Mouse (Mus musculus): ENCODE measurements around the gene Cd40.

Gene Cd40

GRCm38 (mm10) chr2:165059961-165060360 lies 4.5 kb downstream of the Cd40 start:
- no peak for DNase-seq

DNA sequence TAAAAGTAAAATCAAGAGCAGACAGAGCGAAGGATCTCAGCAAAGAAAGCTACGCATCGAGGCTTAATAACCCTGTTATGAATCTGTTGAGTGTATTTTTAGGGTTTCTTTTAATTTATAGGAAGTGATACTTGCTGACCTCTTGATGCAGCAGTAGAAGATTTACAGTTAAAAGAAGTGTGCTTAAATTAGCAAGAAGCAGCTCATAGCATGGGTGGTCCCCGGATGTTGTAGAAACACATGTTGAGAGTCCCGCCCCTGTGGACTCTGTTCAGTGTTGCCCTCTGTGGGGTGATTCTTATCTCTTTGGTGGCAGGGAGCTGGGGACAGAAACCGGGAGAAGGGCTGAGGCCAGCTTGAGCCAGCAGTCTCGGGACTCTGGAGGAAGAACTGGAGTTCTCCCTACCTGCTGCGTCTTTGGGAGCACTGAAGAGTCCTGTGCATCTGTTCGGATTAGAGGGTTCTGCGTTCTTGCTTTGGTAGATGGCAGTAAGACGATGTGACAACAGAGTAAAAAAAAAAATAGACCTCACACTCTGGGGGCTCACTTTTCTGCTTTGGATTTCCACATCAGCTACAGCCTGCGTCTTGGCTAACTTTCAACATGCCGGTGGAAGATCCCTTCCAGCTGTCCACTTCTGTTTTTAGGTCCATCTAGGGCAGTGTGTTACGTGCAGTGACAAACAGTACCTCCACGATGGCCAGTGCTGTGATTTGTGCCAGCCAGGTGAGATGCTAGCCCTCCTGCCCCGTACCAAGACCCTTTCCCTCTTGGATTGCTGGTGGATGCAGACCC lies 6.4 kb downstream of the Cd40 start:
- no peak for DNase-seq

DNA sequence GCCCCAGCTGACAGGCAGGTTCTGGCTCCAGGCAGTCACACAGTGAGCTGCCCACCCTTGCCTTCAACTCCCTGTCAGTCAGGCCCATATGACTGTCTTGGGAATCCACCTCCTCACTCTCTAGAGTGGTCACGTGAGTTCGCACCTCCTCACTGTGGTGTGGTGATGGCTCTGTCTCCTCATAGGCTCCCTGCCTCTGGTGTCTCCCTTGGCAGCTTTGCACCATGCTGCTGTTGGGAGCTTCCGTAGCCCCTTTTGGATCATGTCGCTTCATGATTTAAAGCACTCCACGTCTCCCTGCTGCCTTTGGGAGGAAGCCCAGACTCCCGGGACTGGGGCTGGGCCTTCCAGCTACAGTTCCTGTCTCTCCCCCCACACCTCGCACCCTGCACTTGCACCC lies 9.1 kb downstream of the Cd40 start:
- DNase-seq = no peak

DNA sequence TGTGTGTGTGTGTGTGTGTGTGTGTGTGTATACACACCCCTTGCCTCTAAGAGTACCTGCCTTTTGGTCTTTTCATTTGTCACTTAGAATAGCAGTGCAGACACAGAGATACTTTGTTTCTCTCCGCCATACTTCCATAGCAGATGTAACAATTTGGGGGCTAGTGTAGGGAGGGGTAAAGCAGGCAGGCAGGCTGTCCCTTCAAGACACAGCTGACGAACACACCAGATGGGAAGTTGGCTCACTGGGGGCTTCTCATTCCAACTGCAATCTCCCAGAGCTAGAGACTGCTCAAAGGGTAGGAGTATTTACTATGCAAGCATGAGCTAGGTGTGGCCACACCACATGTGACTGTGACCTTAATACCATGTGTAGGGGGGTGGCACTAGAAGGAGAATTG lies 13.4 kb downstream of the Cd40 start:
- DNase-seq = no peak

- peak; percentile 90 for DNase-seq
These were observed 14.8 kb downstream of the Cd40 start for GRCm38 (mm10) chr2:165070096-165070816.

- DNase-seq = no peak
These were observed 18.0 kb downstream of the Cd40 start for GRCm38 (mm10) chr2:165073381-165073781.

DNA sequence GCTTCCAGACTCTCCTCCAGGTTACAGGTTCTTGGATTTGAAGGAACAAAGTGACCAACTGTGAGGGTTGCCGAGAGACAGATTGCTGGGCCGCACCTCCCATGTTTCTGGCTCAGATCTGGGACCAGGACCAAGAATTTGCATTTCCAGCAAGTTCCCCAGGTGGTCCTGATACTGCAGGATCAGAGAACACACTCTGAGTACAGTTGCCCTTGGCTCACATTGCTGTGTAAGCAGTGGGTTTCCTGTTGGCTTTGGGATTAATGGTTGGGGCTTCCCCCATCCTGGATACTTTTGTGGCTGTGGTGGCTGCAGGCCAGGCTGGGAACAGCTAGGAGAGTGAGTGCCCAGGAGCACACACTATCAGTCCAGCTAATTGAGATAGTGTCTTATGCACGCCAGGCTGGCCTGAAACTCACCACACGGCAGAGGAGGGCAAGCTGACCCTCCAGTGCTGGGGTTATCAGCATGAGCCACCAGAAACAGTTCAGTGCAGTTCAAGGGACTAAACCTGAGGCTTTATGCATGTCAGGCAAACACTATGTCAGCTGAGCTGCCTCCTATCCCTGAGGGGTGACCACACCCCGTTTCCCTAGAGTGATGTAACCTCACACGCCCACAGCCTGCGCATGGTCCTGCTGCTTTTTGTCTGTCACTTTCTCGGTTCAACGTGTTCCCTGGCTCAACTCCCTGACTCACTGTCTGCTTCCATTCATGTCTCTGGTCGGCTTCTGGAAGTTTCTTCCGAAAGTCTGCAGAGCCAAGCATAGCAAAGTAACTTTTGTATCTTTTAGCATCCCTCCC lies 18.9 kb downstream of the Cd40 start:
- no peak for DNase-seq

DNA sequence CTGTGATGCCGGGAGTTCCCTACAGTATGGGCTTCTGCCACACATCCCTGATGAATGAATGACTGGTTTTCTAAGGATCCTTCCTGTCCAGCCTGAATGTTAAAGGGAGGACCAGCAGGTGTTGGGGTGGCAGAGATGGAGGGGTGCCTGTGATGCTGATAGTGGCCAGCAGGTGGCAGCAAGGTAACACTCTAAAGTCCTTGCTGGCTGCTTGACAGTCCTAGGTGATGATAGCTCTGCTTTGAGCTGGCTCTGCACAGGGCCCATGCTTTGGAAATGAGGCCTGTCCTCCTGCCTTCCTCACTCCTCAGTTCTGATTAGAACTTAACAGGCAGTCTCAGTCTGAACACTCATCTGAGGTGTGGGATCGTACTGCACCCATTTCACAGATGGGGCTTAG lies 19.5 kb downstream of the Cd40 start:
- peak; percentile 83 for DNase-seq

DNA sequence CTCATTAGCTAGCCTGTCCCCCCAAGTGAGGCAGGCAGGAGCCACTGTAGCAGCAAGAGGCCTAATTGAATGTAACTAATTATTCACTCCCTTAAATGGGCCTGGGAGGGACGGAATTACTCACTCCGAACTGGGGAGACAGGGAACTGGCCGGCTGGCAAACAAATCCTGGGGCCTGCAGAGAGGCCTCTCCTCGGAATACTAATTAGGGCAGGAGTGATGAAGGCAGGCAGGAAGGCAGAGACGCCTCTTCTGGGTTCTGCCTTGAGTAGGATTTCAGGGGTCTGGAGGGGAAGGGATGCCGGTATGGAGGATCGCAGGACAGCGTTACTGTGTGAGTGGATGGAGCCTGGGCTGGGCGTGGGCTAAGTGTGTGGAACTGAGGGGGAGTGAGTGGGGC lies 21.6 kb downstream of the Cd40 start:
- DNase-seq = peak; percentile 76

DNA sequence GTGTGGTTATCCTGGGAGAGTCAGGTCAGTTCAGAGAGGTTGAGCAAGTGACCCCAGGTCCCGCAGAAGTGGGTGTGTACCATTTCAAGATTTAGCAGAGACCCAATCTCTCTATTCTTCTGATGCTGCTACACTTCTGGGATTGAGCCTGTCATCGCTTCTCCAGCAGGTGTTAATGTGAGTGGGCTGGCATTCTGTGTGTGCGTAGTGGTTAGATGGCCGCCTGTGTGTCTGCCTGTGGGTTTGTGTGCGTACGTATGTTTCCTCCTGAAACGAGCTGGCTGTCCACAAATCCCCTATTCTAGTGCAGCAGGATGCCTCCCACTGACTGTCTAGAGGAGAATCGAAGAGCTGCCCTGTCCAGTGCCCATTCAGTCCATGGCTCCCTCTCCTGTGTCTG lies 22.6 kb downstream of the Cd40 start:
- DNase-seq = no peak

GRCm38 (mm10) chr2:165078605-165079004 lies 23.2 kb downstream of the Cd40 start:
- DNase-seq = no peak

DNA sequence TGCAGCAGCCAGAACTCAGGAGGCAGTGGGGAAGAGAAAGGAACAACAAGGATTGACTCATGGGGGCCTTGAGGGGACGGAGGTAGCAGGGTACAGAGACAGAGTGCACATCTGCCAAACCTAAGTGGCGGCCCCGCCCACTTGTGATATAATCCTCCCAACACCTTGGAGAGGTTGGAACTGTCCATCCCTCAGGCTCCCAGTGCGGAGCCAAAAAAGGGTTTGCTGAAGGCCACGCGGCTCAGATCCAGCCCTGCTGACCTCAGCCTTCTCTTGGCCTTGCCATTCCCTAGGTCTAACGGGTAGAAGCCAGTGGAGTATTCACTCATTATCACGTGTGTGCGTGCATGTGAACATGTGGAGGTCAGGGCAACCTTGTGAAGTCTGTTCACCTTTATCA lies 25.2 kb downstream of the Cd40 start:
- DNase-seq = no peak

DNA sequence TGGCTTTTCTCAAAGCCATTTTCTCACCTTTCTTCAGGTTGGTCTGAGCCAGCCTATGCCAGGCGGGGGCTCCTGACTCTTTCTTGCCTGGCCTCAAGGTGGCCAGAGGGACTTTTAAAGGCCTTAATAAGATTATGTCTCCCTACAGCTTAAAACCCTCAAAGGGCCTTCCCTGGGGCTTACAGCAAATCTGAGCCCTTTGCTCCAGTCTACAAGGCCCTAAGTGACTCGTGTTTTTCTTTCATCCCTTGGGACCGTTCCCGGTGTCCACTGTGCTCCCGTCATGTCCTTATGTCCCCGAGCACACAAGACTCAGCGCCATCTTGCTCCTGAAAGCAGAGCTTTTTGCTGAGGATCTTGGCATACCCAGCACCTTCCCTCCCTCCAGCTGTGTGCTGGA lies 25.8 kb downstream of the Cd40 start:
- DNase-seq = peak; percentile 64

DNA sequence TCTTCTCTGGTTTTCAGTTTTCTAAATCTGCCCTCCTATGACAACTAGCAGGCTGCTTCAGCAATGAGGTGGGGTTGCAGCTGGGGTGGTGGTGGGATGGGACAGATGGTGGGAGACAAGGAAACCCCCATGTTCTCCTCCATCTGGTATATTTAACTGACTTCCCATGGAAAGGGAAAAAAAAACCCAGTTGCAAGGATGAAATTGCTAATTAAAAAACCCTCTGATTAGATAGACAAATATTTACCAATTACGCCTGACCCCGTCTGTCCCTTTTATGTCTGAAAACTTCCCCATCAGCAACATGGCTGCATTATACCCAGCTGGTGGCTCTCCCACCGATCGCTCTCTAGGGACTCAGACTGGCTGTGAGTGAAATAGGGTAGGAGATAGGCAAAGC lies 31.2 kb downstream of the Cd40 start:
- peak; percentile 56 for DNase-seq

DNA sequence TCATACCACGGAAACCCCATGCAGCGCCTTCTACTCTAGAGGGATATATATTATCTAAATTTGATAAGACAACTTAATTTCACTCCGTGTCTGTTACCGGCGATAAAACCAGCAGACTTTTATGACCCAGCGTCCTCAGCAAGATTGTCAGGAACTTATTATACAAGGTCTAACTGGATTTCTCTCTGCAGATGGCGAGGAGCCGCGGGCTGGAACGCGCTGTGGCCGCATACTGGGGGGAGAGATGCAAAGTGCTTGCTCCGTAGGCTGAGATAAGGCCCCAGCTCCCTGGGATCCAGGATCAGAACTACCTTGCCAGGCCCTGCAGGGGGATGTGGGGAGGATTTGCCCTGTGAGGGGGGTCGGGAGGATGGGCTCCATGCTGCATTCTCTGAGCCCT lies 34.0 kb downstream of the Cd40 start:
- no peak for DNase-seq

DNA sequence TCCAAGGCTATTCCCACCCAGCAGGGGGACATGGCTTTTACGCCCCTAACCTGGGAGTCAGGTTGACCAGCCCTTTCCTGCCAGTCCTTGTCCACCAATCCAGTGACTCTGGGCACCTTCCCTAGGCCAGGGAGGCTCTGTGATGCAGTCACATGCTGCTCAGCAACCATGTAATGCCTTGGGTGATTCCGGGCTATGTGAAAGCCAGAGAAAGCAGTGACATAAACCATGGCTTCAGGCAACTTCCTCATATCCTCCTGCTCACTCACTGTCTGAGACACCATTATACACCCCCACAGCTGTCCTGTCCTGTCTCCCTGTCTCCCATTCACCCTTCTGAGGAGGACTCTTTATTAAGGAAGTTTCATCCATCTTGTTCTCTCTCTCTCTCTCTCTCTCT lies 35.2 kb downstream of the Cd40 start, which contains the start of gene 1700025C18Rik:
TSS of gene 1700025C18Rik (minus strand) at position 101 of the 400 bp plus-strand sequence.
- no peak for DNase-seq

DNA sequence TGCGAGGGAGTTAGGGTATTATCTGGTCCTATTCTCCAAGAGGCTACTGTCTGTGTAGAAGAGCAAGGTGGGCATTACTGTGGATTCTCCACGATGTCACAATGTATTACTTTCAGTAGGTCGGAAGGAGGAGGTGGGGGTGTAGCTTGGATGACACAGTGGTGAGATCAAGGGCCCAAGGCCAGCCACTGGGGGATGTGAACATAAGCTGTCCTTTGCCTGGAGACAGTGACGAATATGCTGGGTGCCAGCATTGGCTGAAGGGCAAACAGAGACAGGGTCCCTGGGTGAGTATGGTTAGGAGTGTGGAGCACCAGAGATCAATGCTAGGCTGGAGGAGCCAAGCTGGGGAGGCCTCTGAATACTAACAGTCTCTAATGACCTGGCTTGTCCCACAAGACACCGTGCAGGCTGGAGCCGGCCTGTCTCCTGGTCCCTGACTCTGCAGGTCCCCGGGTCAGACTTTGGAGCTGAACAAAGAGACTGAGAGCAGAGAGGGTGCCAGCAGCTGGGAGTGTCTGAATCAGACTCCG lies 36.1 kb downstream of the Cd40 start:
- DNase-seq = peak; percentile 57

DNA sequence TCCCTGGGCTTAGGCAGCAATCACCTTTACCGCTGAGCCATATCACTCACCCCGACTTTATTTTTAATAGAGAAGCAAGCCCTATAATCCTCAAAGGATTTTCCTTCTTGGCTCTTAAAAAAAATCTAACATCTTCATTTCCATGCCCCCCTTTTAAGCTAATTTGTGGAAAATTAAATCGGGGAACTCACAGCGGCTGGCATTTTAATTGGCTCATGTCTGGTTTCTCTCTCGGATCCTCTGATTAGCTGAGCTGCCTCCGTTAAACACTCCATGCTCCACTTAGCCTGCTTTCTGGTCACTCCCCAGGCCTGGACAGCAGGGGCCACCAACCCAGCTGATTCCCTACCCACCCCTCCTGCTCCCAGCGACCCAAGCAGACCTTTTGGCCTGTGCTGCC lies 37.0 kb downstream of the Cd40 start:
- peak; percentile 81 for DNase-seq

DNA sequence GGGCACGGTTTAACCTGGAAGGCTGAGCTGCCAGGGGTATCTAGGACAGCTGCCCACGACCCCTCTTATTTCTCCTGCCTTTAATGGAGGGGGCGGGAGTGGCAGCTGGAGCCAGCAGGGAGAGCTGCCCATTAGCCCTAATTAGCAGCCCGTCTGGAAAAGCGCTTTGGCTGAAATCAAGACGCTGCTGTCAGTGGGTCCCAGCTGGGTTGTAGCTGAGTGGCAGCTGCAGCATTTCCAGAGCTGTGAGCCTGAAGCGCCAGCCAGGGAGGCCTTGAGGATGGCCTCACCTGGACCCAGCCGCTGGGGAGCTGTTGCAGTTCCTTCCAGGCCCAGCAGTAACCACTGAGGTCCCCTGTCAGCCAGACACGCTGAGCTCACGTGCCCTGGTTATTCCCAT lies 40.9 kb downstream of the Cd40 start:
- peak; percentile 92 for DNase-seq

GRCm38 (mm10) chr2:165098861-165099260 lies 43.4 kb downstream of the Cd40 start:
- DNase-seq = no peak

DNA sequence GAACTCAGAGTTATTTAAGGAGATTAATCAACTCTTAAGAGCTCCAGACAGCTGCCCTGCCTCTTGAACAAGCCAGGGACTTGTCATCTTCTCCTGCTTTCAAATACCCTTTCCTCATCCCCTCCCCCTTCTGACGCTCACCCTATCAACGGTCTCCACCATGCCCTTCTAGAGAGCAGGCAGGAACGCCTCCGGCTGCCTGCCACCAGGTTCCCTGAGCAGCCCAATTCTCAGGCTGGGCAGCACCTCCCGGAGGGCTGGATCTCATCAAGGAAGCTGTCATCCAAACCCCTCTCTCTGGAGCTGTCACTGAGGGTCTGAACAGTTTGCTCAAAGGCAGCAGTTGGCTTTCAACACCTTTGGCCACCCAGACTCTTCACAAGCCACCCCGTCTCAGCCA lies 45.3 kb downstream of the Cd40 start:
- DNase-seq = peak; percentile 65

GRCm38 (mm10) chr2:165102920-165103319 lies 47.5 kb downstream of the Cd40 start:
- no peak for DNase-seq

- peak; percentile 55 for DNase-seq
These were observed 50.2 kb downstream of the Cd40 start for GRCm38 (mm10) chr2:165105513-165106079.
